Comparison of ENCODE assay signal across 9 mouse cellular contexts in the genomic region with DNA sequence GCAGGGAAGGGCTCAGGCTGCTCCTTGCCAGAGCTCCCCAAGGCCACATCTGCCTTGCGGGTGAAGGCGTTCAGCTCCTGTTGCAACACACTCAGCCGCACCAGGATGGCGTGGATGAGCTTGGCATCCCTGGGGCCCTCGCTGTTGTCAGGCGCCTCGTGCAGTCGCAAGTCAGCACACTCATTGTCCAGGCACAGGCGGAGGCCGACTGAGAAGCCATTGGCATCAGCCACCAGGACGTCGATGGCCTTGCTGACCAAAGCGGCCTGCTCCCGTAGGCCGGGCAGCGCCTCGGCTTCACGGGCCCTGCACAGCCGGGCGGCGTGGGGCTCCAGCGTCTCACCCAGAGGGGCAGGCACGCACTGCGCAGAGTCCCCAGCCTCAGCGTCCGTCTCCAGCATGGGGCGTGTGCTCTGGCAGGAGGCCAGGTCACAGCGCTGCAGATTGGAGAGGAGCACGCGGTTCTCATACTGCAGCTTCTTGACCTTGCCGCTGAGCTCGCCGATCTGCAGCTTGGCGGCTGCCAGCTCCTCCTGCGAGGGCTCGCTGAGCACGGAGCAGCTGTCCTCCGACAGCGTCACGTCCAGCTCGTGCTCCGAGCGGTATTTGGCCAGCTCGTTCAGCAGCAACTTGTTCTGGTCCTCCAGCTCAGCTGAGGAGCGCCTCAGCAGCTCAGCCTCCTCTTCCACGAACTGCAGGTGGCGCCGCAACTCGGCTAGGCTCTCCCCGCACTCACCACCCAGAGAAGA. TPM values are rescaled to one million over a fixed set of nuclear protein-coding genes. Genes with fewer than 3 reads are reported as not detected.
A peak's percentile ranks its signal among the peaks of the same experiment; 100 is the strongest.
DNase-seq lines count a peak whose midpoint lies in the region; ATAC-seq and TF ChIP-seq lines count a peak whose summit lies in the region.
"Had no signal": no experiment of that assay in that cellular context is flagged by ENCODE, and none has a peak within 500 bp of the region (broad histone marks: within the 10 kb centered on the region; RNA-seq: fewer than 3 reads in every experiment).

No protein-coding gene starts in this region.

- no peak for TF ChIP-seq CTCF in E14TG2a.4 (conservative IDR thresholded peaks at IDR 0.05; ENCODE audit: low read length)
- no peak for TF ChIP-seq CTCF in thymus, adult 2 months (IDR thresholded peaks at IDR 0.05; ENCODE audit: borderline replicate concordance, control insufficient read depth, extremely low read depth, insufficient read depth, low read length, poor library complexity)

- no peaks in the 10 kb centered on the region for H3K4me1 ChIP-seq in heart, embryonic 13.5 days
- H3K4me1 ChIP-seq in E14TG2a.4 (replicated peaks; ENCODE audit: low read depth, low read length) = peaks cover 29% of the 10 kb centered on the region
- peaks cover 11% of the 10 kb centered on the region for H3K4me1 ChIP-seq in lung, embryonic 15.5 days
- no peaks in the 10 kb centered on the region for H3K4me1 ChIP-seq in thymus, adult 2 months (replicated peaks; ENCODE audit: control insufficient read depth, insufficient read depth, low read length)

- no peak for DNase-seq in heart, postnatal 25 days (ENCODE audit: low spot score)
- peak; percentile 63 to 72 for DNase-seq in cerebellum, adult 18-20 months
- DNase-seq in urinary bladder, postnatal 14 days (ENCODE audit: low spot score) = no peak
- no peak for DNase-seq in embryo, embryonic 10 days (ENCODE audit: low spot score)
- no peak for DNase-seq in thymus, adult 2 months

- TF ChIP-seq POLR2A in thymus, adult 2 months (IDR thresholded peaks at IDR 0.05; ENCODE audit: control insufficient read depth, extremely low read depth, insufficient read depth, low read length, poor library complexity) = no peak

- no peaks in the 10 kb centered on the region for H3K9me3 ChIP-seq in heart, embryonic 13.5 days
- H3K9me3 ChIP-seq in E14TG2a.4 (ENCODE audit: low read length) = no peaks in the 10 kb centered on the region
- H3K9me3 ChIP-seq in lung, embryonic 15.5 days = no peaks in the 10 kb centered on the region

- WGBS in heart, embryonic 13.5 days = 80% methylated on average over 46 of the region's 50 CpGs
- 60% methylated on average over 50 of the region's 50 CpGs for whole genome bisulfite sequencing in lung, embryonic 15.5 days
- 96% methylated on average over 50 of the region's 50 CpGs for WGBS in thymus, adult 2 months

- intact Hi-C loops in heart, postnatal 25 days (cut with DNase I) = loop anchor here (5.0 kb wide), 1 partner anchor 37 kb away; a partner anchor contains a TSS

- no peaks in the 10 kb centered on the region for H3K27me3 ChIP-seq in heart, embryonic 13.5 days (replicated peaks)
- peaks cover 38% of the 10 kb centered on the region for H3K27me3 ChIP-seq in E14TG2a.4 (ENCODE audit: insufficient read depth, low read length)
- no peaks in the 10 kb centered on the region for H3K27me3 ChIP-seq in lung, embryonic 15.5 days
- H3K27me3 ChIP-seq in thymus, adult 2 months (ENCODE audit: control insufficient read depth, insufficient read depth, low read length) = no peaks in the 10 kb centered on the region

- H3K4me3 ChIP-seq in heart, embryonic 13.5 days = no peak overlapping the region
- H3K4me3 ChIP-seq in E14TG2a.4 (replicated peaks; ENCODE audit: low read length) = peak overlapping the region; percentile 75
- H3K4me3 ChIP-seq in lung, embryonic 15.5 days = no peak overlapping the region
- no peak overlapping the region for H3K4me3 ChIP-seq in thymus, adult 2 months (ENCODE audit: control insufficient read depth, insufficient read depth, low read length)

- no peak overlapping the region; the same call in 1 of the 2 replicates for H3K27ac ChIP-seq in heart, embryonic 13.5 days (replicated peaks)
- peak overlapping the region; percentile 62 for H3K27ac ChIP-seq in lung, embryonic 15.5 days
- no peak overlapping the region for H3K27ac ChIP-seq in thymus, adult 2 months (ENCODE audit: control insufficient read depth, insufficient read depth, low read length)

- H3K9ac ChIP-seq in heart, embryonic 13.5 days = no peak overlapping the region
- H3K9ac ChIP-seq in lung, embryonic 15.5 days = no peak overlapping the region

- ATAC-seq in heart, embryonic 13.5 days (ENCODE audit: extremely low read depth, insufficient number of reproducible peaks, low FRiP score, low TSS enrichment) = peak; percentile 15; the same call in 1 of the 2 replicates
- ATAC-seq in lung, embryonic 15.5 days (ENCODE audit: borderline replicate concordance, extremely low read depth, low FRiP score, low TSS enrichment) = peak; percentile 93

- no peak overlapping the region for H3K4me2 ChIP-seq in heart, embryonic 13.5 days
- no peak overlapping the region for H3K4me2 ChIP-seq in lung, embryonic 15.5 days

- peaks cover 93% of the 10 kb centered on the region for H3K36me3 ChIP-seq in heart, embryonic 13.5 days
- peaks cover 12% of the 10 kb centered on the region; the same call in 1 of the 2 replicates for H3K36me3 ChIP-seq in E14TG2a.4 (ENCODE audit: insufficient read depth, low read length)
- peaks cover 77% of the 10 kb centered on the region for H3K36me3 ChIP-seq in lung, embryonic 15.5 days
- H3K36me3 ChIP-seq in thymus, adult 2 months (ENCODE audit: control insufficient read depth, insufficient read depth, low read length) = no peaks in the 10 kb centered on the region

RNA-seq across cellular contexts. Expression of a gene that starts 33.1 kb away (rescaled TPM):
- polyA plus RNA-seq in heart, embryonic 13.5 days (2015; fragmentation: Nextera tagmentation; extraction: Ambion mirVana) = 30.2 and 33.6 TPM in 2 replicates
- total RNA-seq in heart, postnatal 25 days (2021) = 1 to 10 TPM; 1.5 to 2.1 TPM
- polyA plus RNA-seq in lung, embryonic 15.5 days (2015; fragmentation: Nextera tagmentation; extraction: Ambion mirVana) = 39.0 and 40.9 TPM in 2 replicates
- polyA plus RNA-seq in thymus, adult 2 months (2012; rRNA removed) = 11.9 and 12.3 TPM in 2 replicates

RNA-seq across cellular contexts. Expression of a gene that starts 39.0 kb away (rescaled TPM):
- 2.6 TPM in 2 replicates for polyA plus RNA-seq in heart, embryonic 13.5 days (2015; fragmentation: Nextera tagmentation; extraction: Ambion mirVana)
- total RNA-seq in heart, postnatal 25 days (2021) = 10 to 100 TPM; 11.9 to 14.1 TPM
- polyA plus RNA-seq in lung, embryonic 15.5 days (2015; fragmentation: Nextera tagmentation; extraction: Ambion mirVana) = 4.1 and 5.1 TPM in 2 replicates
- polyA plus RNA-seq in thymus, adult 2 months (2012; rRNA removed) = 5.2 and 5.3 TPM in 2 replicates

RNA-seq across cellular contexts. Expression of a gene that starts 46.8 kb away (rescaled TPM):
- polyA plus RNA-seq in heart, embryonic 13.5 days (2015; fragmentation: Nextera tagmentation; extraction: Ambion mirVana) = not detected in 2 replicates
- not detected for total RNA-seq in heart, postnatal 25 days (2021)
- polyA plus RNA-seq in lung, embryonic 15.5 days (2015; fragmentation: Nextera tagmentation; extraction: Ambion mirVana) = not detected in 2 replicates
- polyA plus RNA-seq in thymus, adult 2 months (2012; rRNA removed) = not detected in 2 replicates
- polyA plus RNA-seq: intestine, embryonic 14.5 days had no signal

RNA-seq across cellular contexts. Expression of a gene that starts 48.2 kb away (rescaled TPM):
- 28.6 and 30.4 TPM in 2 replicates for polyA plus RNA-seq in heart, embryonic 13.5 days (2015; fragmentation: Nextera tagmentation; extraction: Ambion mirVana)
- 10 to 100 TPM; 19.6 to 20.4 TPM for total RNA-seq in heart, postnatal 25 days (2021)
- 43.2 and 49.7 TPM in 2 replicates for polyA plus RNA-seq in lung, embryonic 15.5 days (2015; fragmentation: Nextera tagmentation; extraction: Ambion mirVana)
- polyA plus RNA-seq in thymus, adult 2 months (2012; rRNA removed) = 171 and 197 TPM in 2 replicates

Comparison
In these comparisons a context has a peak if more than half of its experiments do, and no peak if none do; other contexts are left out.
1. DNase-seq: peak in cerebellum, adult 18-20 months (2 of 2); none in heart, postnatal 25 days (single experiment), urinary bladder, postnatal 14 days (single experiment), embryo, embryonic 10 days (single experiment) and thymus, adult 2 months (single experiment).